Mouse (Mus musculus) MEL (cell line): ENCODE data around the gene Phxr2. TPM values are rescaled to one million over a fixed set of nuclear protein-coding genes. Genes with fewer than 3 reads are reported as not detected.

ENCODE experiments used
- DNase-seq: peaks from one replicate; pipeline ENCODE4 v3.0.0; 2011; ENCODE audit warnings: low read depth, low spot score
- H3K27ac ChIP-seq: 2 replicates; pipeline ENCODE4 v1.5.1; 2012; ENCODE audit warnings: low read depth, mild to moderate bottlenecking, control low read depth, low read length, moderate library complexity; ENCODE audit not compliant: control insufficient read depth
- H3K27me3 ChIP-seq, 2 experiments: fragments of 150-350 bp in 1 of 2; sonication (generic) in 1 of 2; 2 replicates each; pipeline ENCODE4 v1.6.1; 2012; ENCODE audit warnings: low read length in 2 of 2, mild to moderate bottlenecking in 2 of 2, improper control_type of control experiment in 1 of 2, moderate library complexity in 1 of 2; ENCODE audit not compliant: insufficient read depth in 2 of 2, control insufficient read depth in 1 of 2
- H3K36me3 ChIP-seq, 2 experiments: 2 replicates each; pipeline ENCODE4 v1.6.1; 2012 to 2014; ENCODE audit warnings: low read length in 2 of 2, improper control_type of control experiment in 1 of 2, inconsistent platforms in 1 of 2, mild to moderate bottlenecking in 1 of 2; ENCODE audit not compliant: insufficient read depth in 2 of 2, control insufficient read depth in 1 of 2
- H3K4me1 ChIP-seq, 2 experiments: fragments of 150-350 bp in 1 of 2; sonication (generic) in 1 of 2; 2 replicates each; pipeline ENCODE4 v1.6.1; 2012; ENCODE audit warnings: low read length in 2 of 2, improper control_type of control experiment in 1 of 2, mild to moderate bottlenecking in 1 of 2; ENCODE audit not compliant: insufficient read depth in 2 of 2, control insufficient read depth in 1 of 2
- H3K4me3 ChIP-seq, 2 experiments: fragments of 150-350 bp in 1 of 2; sonication (generic) in 1 of 2; 2 replicates each; pipeline ENCODE4 v1.5.1; 2012; ENCODE audit warnings: low read depth in 2 of 2, low read length in 2 of 2, mild to moderate bottlenecking in 2 of 2, moderate library complexity in 2 of 2, control low read depth in 1 of 2, improper control_type of control experiment in 1 of 2; ENCODE audit not compliant: control insufficient read depth in 1 of 2, insufficient read depth in 1 of 2
- H3K79me2 ChIP-seq: 2 replicates; pipeline ENCODE4 v1.6.1; 2012; ENCODE audit warnings: mild to moderate bottlenecking, low read length, moderate library complexity; ENCODE audit not compliant: control insufficient read depth, poor library complexity, insufficient read depth
- H3K9ac ChIP-seq: 2 replicates; pipeline ENCODE4 v1.6.1; 2012; ENCODE audit warnings: low read depth, mild to moderate bottlenecking, control low read depth, low read length, moderate library complexity; ENCODE audit not compliant: control insufficient read depth, poor library complexity, severe bottlenecking
- H3K9me3 ChIP-seq: fragments of 150-350 bp; sonication (generic); replicated peaks from 2 replicates; pipeline ENCODE4 v1.6.1; 2012; ENCODE audit warnings: mild to moderate bottlenecking, low read length, improper control_type of control experiment, moderate library complexity; ENCODE audit not compliant: insufficient read depth
- CHD2 ChIP-seq: IDR thresholded peaks from 2 replicates; pipeline ENCODE4 v1.6.1; 2011; ENCODE audit warnings: low read length, improper control_type of control experiment
- EP300 ChIP-seq, 2 experiments: IDR thresholded peaks; 2 replicates each; pipeline ENCODE4 v1.6.1; 2011; ENCODE audit warnings: improper control_type of control experiment in 2 of 2, low read length in 2 of 2, low read depth in 1 of 2, mild to moderate bottlenecking in 1 of 2
- GABPA ChIP-seq: IDR thresholded peaks from 2 replicates; pipeline ENCODE4 v1.6.1; 2012; ENCODE audit warnings: low read depth, mild to moderate bottlenecking, inconsistent platforms, low read length, improper control_type of control experiment, moderate library complexity
- GATA1 ChIP-seq: IDR thresholded peaks from 2 replicates; pipeline ENCODE4 v1.6.1; 2011; ENCODE audit warnings: low read depth, low read length, improper control_type of control experiment
- JUND ChIP-seq: IDR thresholded peaks from 2 replicates; pipeline ENCODE4 v1.6.1; 2011; ENCODE audit warnings: low read depth, mild to moderate bottlenecking, improper control_type of control experiment, low read length
- MAX ChIP-seq: IDR thresholded peaks from 2 replicates; pipeline ENCODE4 v1.6.1; 2011; ENCODE audit warnings: low read length, improper control_type of control experiment
- MAZ ChIP-seq: IDR thresholded peaks from 2 replicates; pipeline ENCODE4 v1.6.1; 2012; ENCODE audit warnings: low read depth, mild to moderate bottlenecking, inconsistent platforms, low read length, improper control_type of control experiment
- NRF1 ChIP-seq: IDR thresholded peaks from 2 replicates; pipeline ENCODE4 v1.6.1; 2014; ENCODE audit warnings: low read depth, mild to moderate bottlenecking, inconsistent platforms, low read length, improper control_type of control experiment, moderate library complexity; ENCODE audit not compliant: poor library complexity, insufficient read depth, severe bottlenecking
- POLR2AphosphoS2 ChIP-seq: IDR thresholded peaks from 2 replicates; pipeline ENCODE4 v1.6.1; 2011; ENCODE audit warnings: low read length, improper control_type of control experiment
- RCOR1 ChIP-seq: IDR thresholded peaks from 2 replicates; pipeline ENCODE4 v1.6.1; 2012; ENCODE audit warnings: low read depth, mild to moderate bottlenecking, inconsistent platforms, low read length, improper control_type of control experiment
- SIN3A ChIP-seq: IDR thresholded peaks from 2 replicates; pipeline ENCODE4 v1.6.1; 2012; ENCODE audit warnings: low read length, improper control_type of control experiment, inconsistent platforms
- TCF12 ChIP-seq: IDR thresholded peaks from 2 replicates; pipeline ENCODE4 v1.6.1; 2014; ENCODE audit warnings: low read depth, mild to moderate bottlenecking, inconsistent platforms, low read length, improper control_type of control experiment, moderate library complexity
- UBTF ChIP-seq: IDR thresholded peaks from 2 replicates; pipeline ENCODE4 v1.6.1; 2012; ENCODE audit warnings: low read depth, mild to moderate bottlenecking, inconsistent platforms, low read length, improper control_type of control experiment, moderate library complexity, borderline replicate concordance; ENCODE audit not compliant: insufficient read depth
- USF1 ChIP-seq: IDR thresholded peaks from 2 replicates; pipeline ENCODE4 v1.6.1; 2014; ENCODE audit warnings: low read depth, mild to moderate bottlenecking, inconsistent platforms, low read length, improper control_type of control experiment, moderate library complexity
- ZKSCAN1 ChIP-seq: IDR thresholded peaks from 2 replicates; pipeline ENCODE4 v1.6.1; 2012; ENCODE audit warnings: low read depth, mild to moderate bottlenecking, inconsistent platforms, low read length, improper control_type of control experiment, moderate library complexity
- ZMIZ1 ChIP-seq: IDR thresholded peaks from 2 replicates; pipeline ENCODE4 v1.6.1; 2012; ENCODE audit warnings: low read depth, mild to moderate bottlenecking, inconsistent platforms, low read length, improper control_type of control experiment, moderate library complexity
- polyA plus RNA-seq, 2 experiments: library from polyadenylated mRNA; stranded (reverse) in 1 of 2; unstranded in 1 of 2; fragments of >175 nt in 1 of 2; fragments of >200 nt in 1 of 2; gene quantifications; 2 replicates each; pipeline versions ENCODE4 v1.2.1 to v1.2.4; 2012; ENCODE audit warnings: low replicate concordance in 2 of 2, low read depth in 1 of 2; ENCODE audit not compliant: insufficient read length in 2 of 2, insufficient read depth in 1 of 2, missing spikeins in 1 of 2
- total RNA-seq: library from RNA; depleted of rRNA; stranded (reverse); fragments of 300-350 nt; gene quantifications from 2 replicates; pipeline ENCODE4 v1.2.3, GENCODE M21; 2012

The Phxr2 gene
- total and polyA plus RNA-seq, 3 experiments: not detected

GRCm38 (mm10) chr10:99118697-99119096 is 7.4 kb downstream of the Phxr2 start:
- no peak overlapping the region for H3K27ac ChIP-seq
- H3K27me3 ChIP-seq: no peaks in the 10 kb centered on the region
- TF ChIP-seq GABPA (no peak), ZKSCAN1 (no peak), POLR2AphosphoS2 (no peak), SIN3A (no peak), GATA1 (no peak)
- no peaks in the 10 kb centered on the region for H3K9me3 ChIP-seq
- H3K36me3 ChIP-seq: no peaks in the 10 kb centered on the region
- no peak overlapping the region for H3K9ac ChIP-seq
- no peak for DNase-seq
- H3K4me1 ChIP-seq: no peaks in the 10 kb centered on the region
- H3K79me2 ChIP-seq: no peaks in the 10 kb centered on the region
- no peak overlapping the region for H3K4me3 ChIP-seq

DNA sequence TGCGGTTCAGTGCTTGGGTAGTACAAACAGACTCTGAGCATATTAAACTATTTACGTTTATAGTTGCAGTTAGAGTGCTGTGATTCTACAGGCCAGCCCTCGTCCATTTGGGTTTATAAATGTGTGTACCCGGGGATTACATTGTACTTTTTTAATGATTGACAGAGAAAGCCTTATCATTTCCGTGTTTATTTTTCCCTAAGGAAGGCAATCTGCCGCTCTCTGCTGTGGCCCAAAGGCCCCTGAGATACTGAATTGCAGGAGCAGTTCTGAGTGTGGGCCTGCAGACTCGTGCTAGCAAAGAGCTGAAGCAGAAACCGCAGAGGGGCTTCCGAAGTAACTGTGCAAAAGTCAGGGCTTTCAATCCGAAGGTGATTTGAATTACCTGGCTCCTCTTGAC is 8.2 kb downstream of the Phxr2 start:
- Histone ChIP-seq H3K4me3 (no peak overlapping the region), H3K36me3 (no peaks in the 10 kb centered on the region), H3K4me1 (no peaks in the 10 kb centered on the region), H3K9ac (no peak overlapping the region), H3K9me3 (no peaks in the 10 kb centered on the region), H3K79me2 (no peaks in the 10 kb centered on the region), H3K27me3 (no peaks in the 10 kb centered on the region), H3K27ac (no peak overlapping the region)
- no peak for DNase-seq
- TF ChIP-seq GATA1 (no peak), MAZ (no peak), MAX (no peak), EP300 (IDR thresholded peaks at IDR 0.05; ENCODE audit: low read depth in 1 of 2, low read length in 2 of 2) (no peak), TCF12 (no peak), CHD2 (no peak), UBTF (no peak), NRF1 (no peak), JUND (no peak), USF1 (no peak), ZMIZ1 (no peak), RCOR1 (no peak)
